Mouse (Mus musculus) olfactory bulb, adult 2 months (tissue): Measurements from ENCODE around the gene D17H6S53E.

Experiments used
- CTCF ChIP-seq: fragments of 200-500 bp; IDR thresholded peaks from 2 replicates; pipeline ENCODE4 v1.5.1; 2012; ENCODE audit warnings: low read depth, mild to moderate bottlenecking, low read length, moderate library complexity; ENCODE audit not compliant: insufficient read depth
- POLR2A ChIP-seq: fragments of 200-500 bp; IDR thresholded peaks from 2 replicates; pipeline ENCODE4 v1.6.1; 2012; ENCODE audit warnings: mild to moderate bottlenecking, low read depth, low read length, moderate library complexity; ENCODE audit not compliant: insufficient read depth

GRCm38 (mm10) chr17:35111774-35112173 is 14.4 kb upstream of the D17H6S53E start:
- TF ChIP-seq CTCF, result no peak
- no peak for TF ChIP-seq POLR2A
